Mouse (Mus musculus): ENCODE measurements at regions not wholly inside any gene's neighbourhood (a gene's known extent, or its start where the extent isn't known, plus 50 kb on each side); places are given as distances from the start of the nearest gene placed in this dataset.
"Not testable (repeated sequence)": the region's sequence is repeated elsewhere in the genome, so short reads cannot be mapped to it uniquely, and the experiment has no call there.

- 81% methylated on average over 1 of the region's 1 CpGs for WGBS
- no peaks in the 10 kb centered on the region for H3K4me1 ChIP-seq (ENCODE audit: control insufficient read depth, insufficient read depth, low read length)
- ATAC-seq (ENCODE audit: insufficient read depth, low FRiP score): no peak
These were observed 234.7 kb downstream of the Kif2b start for GRCm38 (mm10) chr11:91342629-91343028.

GRCm38 (mm10) chr11:91333056-91333455 is 244.3 kb downstream of the Kif2b start:
- H3K27ac ChIP-seq (ENCODE audit: low read length): no peak overlapping the region
- no peak overlapping the region for H3K4me3 ChIP-seq (replicated peaks; ENCODE audit: low read length)
- H3K9me3 ChIP-seq (replicated peaks; ENCODE audit: control insufficient read depth, low read length): no peaks in the 10 kb centered on the region
- H3K4me1 ChIP-seq (ENCODE audit: control insufficient read depth, insufficient read depth, low read length): no peaks in the 10 kb centered on the region
- H3K4me2 ChIP-seq (ENCODE audit: low read depth, low read length): no peak overlapping the region
- 89% methylated on average over 3 of the region's 3 CpGs for WGBS
- H3K9ac ChIP-seq (ENCODE audit: low read length): no peak overlapping the region
- ATAC-seq (ENCODE audit: insufficient read depth, low FRiP score): no peak
- no peaks in the 10 kb centered on the region for H3K27me3 ChIP-seq (ENCODE audit: control insufficient read depth, insufficient read depth, low read length)
- H3K36me3 ChIP-seq (ENCODE audit: control insufficient read depth, insufficient read depth, low read length): no peaks in the 10 kb centered on the region

More at GRCm38 (mm10) chr11:91342629-91343028, 234.7 kb downstream of the Kif2b start:
- Histone ChIP-seq H3K9me3 (replicated peaks; ENCODE audit: control insufficient read depth, low read length) (no peaks in the 10 kb centered on the region), H3K4me2 (ENCODE audit: low read depth, low read length) (no peak overlapping the region), H3K9ac (ENCODE audit: low read length) (no peak overlapping the region), H3K27me3 (ENCODE audit: control insufficient read depth, insufficient read depth, low read length) (no peaks in the 10 kb centered on the region), H3K4me3 (replicated peaks; ENCODE audit: low read length) (no peak overlapping the region), H3K27ac (ENCODE audit: low read length) (no peak overlapping the region), H3K36me3 (ENCODE audit: control insufficient read depth, insufficient read depth, low read length) (no peaks in the 10 kb centered on the region)

- 82% methylated on average over 8 of the region's 8 CpGs for WGBS
- no peak for ATAC-seq (ENCODE audit: insufficient read depth, low FRiP score)
These were observed 249.8 kb downstream of the Kif2b start for GRCm38 (mm10) chr11:91327543-91327942.

GRCm38 (mm10) chr11:91310212-91310742 is 267.1 kb downstream of the Kif2b start:
- no peaks in the 10 kb centered on the region for H3K27me3 ChIP-seq (ENCODE audit: control insufficient read depth, insufficient read depth, low read length)
- no peak for ATAC-seq (ENCODE audit: insufficient read depth, low FRiP score)
- H3K36me3 ChIP-seq (ENCODE audit: control insufficient read depth, insufficient read depth, low read length): no peaks in the 10 kb centered on the region
- no peak overlapping the region for H3K4me2 ChIP-seq (ENCODE audit: low read depth, low read length)
- H3K9me3 ChIP-seq (replicated peaks; ENCODE audit: control insufficient read depth, low read length): no peaks in the 10 kb centered on the region
- no peak overlapping the region for H3K27ac ChIP-seq (ENCODE audit: low read length)
- H3K9ac ChIP-seq (ENCODE audit: low read length): no peak overlapping the region
- H3K4me3 ChIP-seq (replicated peaks; ENCODE audit: low read length): no peak overlapping the region
- no peaks in the 10 kb centered on the region for H3K4me1 ChIP-seq (ENCODE audit: control insufficient read depth, insufficient read depth, low read length)
- 39% methylated on average over 3 of the region's 3 CpGs for WGBS

More at GRCm38 (mm10) chr11:91327543-91327942, 249.8 kb downstream of the Kif2b start:
- H3K36me3 ChIP-seq (ENCODE audit: control insufficient read depth, insufficient read depth, low read length): no peaks in the 10 kb centered on the region
- no peak overlapping the region for H3K27ac ChIP-seq (ENCODE audit: low read length)
- no peaks in the 10 kb centered on the region for H3K4me1 ChIP-seq (ENCODE audit: control insufficient read depth, insufficient read depth, low read length)
- H3K4me2 ChIP-seq (ENCODE audit: low read depth, low read length): no peak overlapping the region
- no peak overlapping the region for H3K4me3 ChIP-seq (replicated peaks; ENCODE audit: low read length)
- no peak overlapping the region for H3K9ac ChIP-seq (ENCODE audit: low read length)
- no peaks in the 10 kb centered on the region for H3K27me3 ChIP-seq (ENCODE audit: control insufficient read depth, insufficient read depth, low read length)
- H3K9me3 ChIP-seq (replicated peaks; ENCODE audit: control insufficient read depth, low read length): no peaks in the 10 kb centered on the region

GRCm38 (mm10) chr11:91289194-91290123 is 287.9 kb downstream of the Kif2b start:
- no peaks in the 10 kb centered on the region for H3K36me3 ChIP-seq (ENCODE audit: control insufficient read depth, insufficient read depth, low read length)
- 49% methylated on average over 10 of the region's 10 CpGs for WGBS
- ATAC-seq (ENCODE audit: insufficient read depth, low FRiP score): peak; percentile 50; the same call in 1 of the 2 replicates
- no peaks in the 10 kb centered on the region for H3K9me3 ChIP-seq (replicated peaks; ENCODE audit: control insufficient read depth, low read length)
- no peak overlapping the region for H3K27ac ChIP-seq (ENCODE audit: low read length)
- H3K27me3 ChIP-seq (ENCODE audit: control insufficient read depth, insufficient read depth, low read length): no peaks in the 10 kb centered on the region
- no peak overlapping the region for H3K4me3 ChIP-seq (replicated peaks; ENCODE audit: low read length)
- H3K4me2 ChIP-seq (ENCODE audit: low read depth, low read length): no peak overlapping the region
- H3K4me1 ChIP-seq (ENCODE audit: control insufficient read depth, insufficient read depth, low read length): no peaks in the 10 kb centered on the region
- H3K9ac ChIP-seq (ENCODE audit: low read length): no peak overlapping the region

- H3K4me3 ChIP-seq (replicated peaks; ENCODE audit: low read length): no peak overlapping the region
- peak; percentile 50; the same call in 1 of the 2 replicates for ATAC-seq (ENCODE audit: insufficient read depth, low FRiP score)
These were observed 291.0 kb downstream of the Kif2b start for GRCm38 (mm10) chr11:91286376-91286775.

GRCm38 (mm10) chr11:91262216-91262615 is 315.1 kb downstream of the Kif2b start:
- 0 out of 2 replicates have a peak, but pooled peaks have one; percentile 33 for ATAC-seq (ENCODE audit: insufficient read depth, low FRiP score)
- no peak overlapping the region for H3K27ac ChIP-seq (ENCODE audit: low read length)
- H3K4me1 ChIP-seq (ENCODE audit: control insufficient read depth, insufficient read depth, low read length): no peaks in the 10 kb centered on the region; the same call in 1 of the 2 replicates
- no peak overlapping the region for H3K4me2 ChIP-seq (ENCODE audit: low read depth, low read length)
- WGBS: 26% methylated on average over 4 of the region's 4 CpGs
- H3K36me3 ChIP-seq (ENCODE audit: control insufficient read depth, insufficient read depth, low read length): no peaks in the 10 kb centered on the region
- no peaks in the 10 kb centered on the region for H3K9me3 ChIP-seq (replicated peaks; ENCODE audit: control insufficient read depth, low read length)
- H3K9ac ChIP-seq (ENCODE audit: low read length): no peak overlapping the region
- H3K4me3 ChIP-seq (replicated peaks; ENCODE audit: low read length): no peak overlapping the region
- no peaks in the 10 kb centered on the region for H3K27me3 ChIP-seq (ENCODE audit: control insufficient read depth, insufficient read depth, low read length)

More at GRCm38 (mm10) chr11:91286376-91286775, 291.0 kb downstream of the Kif2b start:
- Histone ChIP-seq H3K27me3 (ENCODE audit: control insufficient read depth, insufficient read depth, low read length) (no peaks in the 10 kb centered on the region), H3K27ac (ENCODE audit: low read length) (0 out of 2 replicates have a peak overlapping the region, but pooled peaks have one; percentile 28), H3K9ac (ENCODE audit: low read length) (no peak overlapping the region), H3K4me1 (ENCODE audit: control insufficient read depth, insufficient read depth, low read length) (no peaks in the 10 kb centered on the region), H3K9me3 (replicated peaks; ENCODE audit: control insufficient read depth, low read length) (no peaks in the 10 kb centered on the region), H3K36me3 (ENCODE audit: control insufficient read depth, insufficient read depth, low read length) (no peaks in the 10 kb centered on the region), H3K4me2 (ENCODE audit: low read depth, low read length) (no peak overlapping the region)

GRCm38 (mm10) chr11:91242061-91242460 is 335.3 kb downstream of the Kif2b start:
- not testable (repeated sequence) for H3K4me3 ChIP-seq (replicated peaks; ENCODE audit: low read length); H3K4me2 ChIP-seq (ENCODE audit: low read depth, low read length); H3K9me3 ChIP-seq (replicated peaks; ENCODE audit: control insufficient read depth, low read length); H3K4me1 ChIP-seq (ENCODE audit: control insufficient read depth, insufficient read depth, low read length); H3K9ac ChIP-seq (ENCODE audit: low read length); H3K27ac ChIP-seq (ENCODE audit: low read length); H3K27me3 ChIP-seq (ENCODE audit: control insufficient read depth, insufficient read depth, low read length); ATAC-seq (ENCODE audit: insufficient read depth, low FRiP score); H3K36me3 ChIP-seq (ENCODE audit: control insufficient read depth, insufficient read depth, low read length)
- WGBS: 70% methylated on average over 3 of the region's 3 CpGs

- Histone ChIP-seq H3K4me2 (ENCODE audit: low read depth, low read length) (no peak overlapping the region), H3K9me3 (replicated peaks; ENCODE audit: control insufficient read depth, low read length) (no peaks in the 10 kb centered on the region), H3K27ac (ENCODE audit: low read length) (no peak overlapping the region), H3K9ac (ENCODE audit: low read length) (no peak overlapping the region), H3K36me3 (ENCODE audit: control insufficient read depth, insufficient read depth, low read length) (no peaks in the 10 kb centered on the region), H3K4me3 (replicated peaks; ENCODE audit: low read length) (no peak overlapping the region), H3K27me3 (ENCODE audit: control insufficient read depth, insufficient read depth, low read length) (no peaks in the 10 kb centered on the region), H3K4me1 (ENCODE audit: control insufficient read depth, insufficient read depth, low read length) (no peaks in the 10 kb centered on the region)
- 73% methylated on average over 1 of the region's 1 CpGs for WGBS
- ATAC-seq (ENCODE audit: insufficient read depth, low FRiP score): no peak
These were observed 361.2 kb downstream of the Kif2b start for GRCm38 (mm10) chr11:91216158-91216557.
